Mouse (Mus musculus) bone marrow, adult 2 months (tissue): ENCODE results near the gene Tmco1.

Experiments used
- CTCF ChIP-seq: fragments of 200-500 bp; IDR thresholded peaks from 2 replicates; pipeline ENCODE4 v1.5.1; 2011; ENCODE audit warnings: low read length, control low read depth; ENCODE audit not compliant: control insufficient read depth, insufficient read depth
- POLR2A ChIP-seq: fragments of 200-500 bp; IDR thresholded peaks from 2 replicates; pipeline ENCODE4 v1.6.1; 2011; ENCODE audit warnings: low read depth, mild to moderate bottlenecking, control low read depth, low read length, borderline replicate concordance; ENCODE audit not compliant: control insufficient read depth

GRCm38 (mm10) chr1:167269856-167270270 lies 38.3 kb upstream of the Tmco1 start:
- TF ChIP-seq CTCF = no peak
- no peak for TF ChIP-seq POLR2A
